Mouse (Mus musculus): ENCODE measurements around the gene Adcy4. TPM values are rescaled to one million over a fixed set of nuclear protein-coding genes. Genes with fewer than 3 reads are reported as not detected.

Adcy4 gene
- total and polyA plus RNA-seq, 3 experiments = 16.1 to 40.0 (median 20.3) TPM

- DNase-seq = peak in 1 of 2 experiments; percentile 61
Measured at GRCm38 (mm10) chr14:55724411-55724871, 59.5 kb downstream of the Adcy4 start.

GRCm38 (mm10) chr14:55723433-55723832 is 60.5 kb downstream of the Adcy4 start:
- H3K4me1 ChIP-seq (ENCODE audit: control insufficient read depth, insufficient read depth, low read length) = no peaks in the 10 kb centered on the region; the same call in 1 of the 2 replicates
- no peaks in the 10 kb centered on the region for H3K79me2 ChIP-seq (replicated peaks; ENCODE audit: control insufficient read depth, insufficient read depth, low read length)
- intact Hi-C loops (cut with DNase I) = loop anchor here (2.0 to 10.0 kb wide), 3 partner anchors 41 to 239 kb away; partner anchors contain the start of gene Tm9sf1
- no peak overlapping the region for H3K27ac ChIP-seq
- H3K27me3 ChIP-seq (ENCODE audit: control insufficient read depth, insufficient read depth, low read length) = no peaks in the 10 kb centered on the region
- no peaks in the 10 kb centered on the region for H3K36me3 ChIP-seq (ENCODE audit: control insufficient read depth, insufficient read depth, low read length)
- no peak for TF ChIP-seq EP300 (IDR thresholded peaks at IDR 0.05; ENCODE audit: insufficient read depth, low read depth, low read length)
- no peak for DNase-seq
- 90% methylated on average over 7 of the region's 7 CpGs for whole genome bisulfite sequencing
- no peak overlapping the region for H3K4me3 ChIP-seq
- no peak overlapping the region for H3K9ac ChIP-seq (ENCODE audit: low read depth, low read length)

More at GRCm38 (mm10) chr14:55724411-55724871, 59.5 kb downstream of the Adcy4 start:
- Histone ChIP-seq H3K27me3 (ENCODE audit: control insufficient read depth, insufficient read depth, low read length) (no peaks in the 10 kb centered on the region), H3K27ac (peak overlapping the region; percentile 29; the same call in 1 of the 2 replicates), H3K9ac (ENCODE audit: low read depth, low read length) (no peak overlapping the region), H3K36me3 (ENCODE audit: control insufficient read depth, insufficient read depth, low read length) (no peaks in the 10 kb centered on the region), H3K79me2 (replicated peaks; ENCODE audit: control insufficient read depth, insufficient read depth, low read length) (no peaks in the 10 kb centered on the region), H3K4me3 (no peak overlapping the region), H3K4me1 (ENCODE audit: control insufficient read depth, insufficient read depth, low read length) (no peaks in the 10 kb centered on the region; the same call in 1 of the 2 replicates)
- WGBS = 22% methylated on average over 8 of the region's 8 CpGs
- TF ChIP-seq POLR2A (IDR thresholded peaks at IDR 0.05; ENCODE audit: insufficient read depth, low read depth, low read length) = 0 out of 2 replicates have a peak, but pooled peaks have one; percentile 29
- TF ChIP-seq EP300 (IDR thresholded peaks at IDR 0.05; ENCODE audit: insufficient read depth, low read depth, low read length) = peak; percentile 39; the same call in 1 of the 2 replicates
- no peak for TF ChIP-seq CTCF (IDR thresholded peaks at IDR 0.05)
- intact Hi-C loops (cut with DNase I) = loop anchor here (5.0 to 10.0 kb wide), 2 partner anchors 82 to 240 kb away; partner anchors contain the start of gene Tm9sf1

GRCm38 (mm10) chr14:55722438-55722945 is 61.4 kb downstream of the Adcy4 start:
- Histone ChIP-seq H3K79me2 (replicated peaks; ENCODE audit: control insufficient read depth, insufficient read depth, low read length) (no peaks in the 10 kb centered on the region), H3K4me3 (peak overlapping the region; percentile 90; the same call in 1 of the 2 replicates), H3K9ac (ENCODE audit: low read depth, low read length) (no peak overlapping the region), H3K27ac (peak overlapping the region; percentile 84; the same call in 1 of the 2 replicates), H3K36me3 (ENCODE audit: control insufficient read depth, insufficient read depth, low read length) (no peaks in the 10 kb centered on the region), H3K4me1 (ENCODE audit: control insufficient read depth, insufficient read depth, low read length) (no peaks in the 10 kb centered on the region; the same call in 1 of the 2 replicates), H3K27me3 (ENCODE audit: control insufficient read depth, insufficient read depth, low read length) (no peaks in the 10 kb centered on the region)
- TF ChIP-seq EP300 (IDR thresholded peaks at IDR 0.05; ENCODE audit: insufficient read depth, low read depth, low read length) = no peak
- no peak for TF ChIP-seq CTCF (IDR thresholded peaks at IDR 0.05)
- TF ChIP-seq POLR2A (IDR thresholded peaks at IDR 0.05; ENCODE audit: insufficient read depth, low read depth, low read length) = no peak
- intact Hi-C loops (cut with DNase I) = loop anchor here (1.0 to 10.0 kb wide), 4 partner anchors 21 to 238 kb away; partner anchors contain the start of gene Tm9sf1
- DNase-seq = no peak
- 35% methylated on average over 8 of the region's 8 CpGs for WGBS

DNA sequence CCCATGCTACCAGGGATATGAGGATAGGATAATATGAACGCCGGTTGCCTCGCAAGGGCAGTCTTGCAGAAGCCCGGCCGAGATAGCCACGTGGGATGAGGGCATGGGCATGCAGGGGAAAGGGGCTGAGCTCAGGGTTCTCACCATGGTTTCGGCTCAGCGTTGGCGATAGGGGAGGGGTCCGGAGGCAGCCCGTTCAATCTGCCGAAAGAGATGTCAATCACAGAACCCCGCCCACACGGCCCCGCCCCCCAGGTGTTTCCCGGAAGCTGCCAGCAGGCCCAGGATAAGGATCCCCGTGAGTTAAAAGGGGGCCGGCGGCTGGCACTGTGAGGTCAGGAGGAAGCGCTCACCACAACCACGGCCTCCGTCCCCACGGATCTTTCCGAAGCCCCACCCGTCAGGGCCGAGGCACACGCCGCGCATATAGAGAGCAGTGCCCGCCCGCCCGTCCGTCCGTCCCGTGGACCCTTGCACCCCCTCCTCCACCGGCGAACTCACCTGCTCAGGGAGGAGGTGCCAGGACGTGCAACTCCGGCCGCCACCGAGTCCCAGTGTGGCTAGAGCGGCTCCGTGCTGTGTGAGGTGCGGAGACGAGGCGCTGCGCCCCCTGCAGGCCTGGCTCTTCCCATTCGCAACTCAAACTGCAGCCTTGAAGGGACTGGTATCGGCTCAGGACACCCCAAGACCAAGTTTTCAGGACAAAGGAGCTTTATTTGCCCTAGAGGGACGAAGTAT is 62.0 kb downstream of the Adcy4 start, which contains the start of gene Rabggta:
Rabggta (minus strand) TSS at position 564 of the 738 bp plus-strand sequence.
- no peaks in the 10 kb centered on the region for H3K36me3 ChIP-seq (ENCODE audit: control insufficient read depth, insufficient read depth, low read length)
- intact Hi-C loops (cut with DNase I) = loop anchor here (1.0 to 10.0 kb wide), 4 partner anchors 21 to 237 kb away; partner anchors contain the start of gene Tm9sf1
- TF ChIP-seq EP300 (IDR thresholded peaks at IDR 0.05; ENCODE audit: insufficient read depth, low read depth, low read length) = 0 out of 2 replicates have a peak, but pooled peaks have one; percentile 50
- peak; percentile 88 for TF ChIP-seq CTCF (IDR thresholded peaks at IDR 0.05)
- peak; percentile 61; the same call in 1 of the 2 replicates for TF ChIP-seq POLR2A (IDR thresholded peaks at IDR 0.05; ENCODE audit: insufficient read depth, low read depth, low read length)
- DNase-seq = peak; percentile 91 to 92
- H3K27me3 ChIP-seq (ENCODE audit: control insufficient read depth, insufficient read depth, low read length) = no peaks in the 10 kb centered on the region
- H3K27ac ChIP-seq = peak within 1 kb of the TSS; percentile 84
- under 1% methylated on average over 50 of the region's 50 CpGs for WGBS
- H3K9ac ChIP-seq (ENCODE audit: low read depth, low read length) = peak within 1 kb of the TSS; percentile 81
- H3K79me2 ChIP-seq (replicated peaks; ENCODE audit: control insufficient read depth, insufficient read depth, low read length) = no peaks in the 10 kb centered on the region
- no peaks in the 10 kb centered on the region; the same call in 1 of the 2 replicates for H3K4me1 ChIP-seq (ENCODE audit: control insufficient read depth, insufficient read depth, low read length)
- peak within 1 kb of the TSS; percentile 90 for H3K4me3 ChIP-seq

GRCm38 (mm10) chr14:55721076-55721475 is 62.8 kb downstream of the Adcy4 start:
- no peaks in the 10 kb centered on the region for H3K36me3 ChIP-seq (ENCODE audit: control insufficient read depth, insufficient read depth, low read length)
- H3K27me3 ChIP-seq (ENCODE audit: control insufficient read depth, insufficient read depth, low read length) = no peaks in the 10 kb centered on the region
- TF ChIP-seq POLR2A (IDR thresholded peaks at IDR 0.05; ENCODE audit: insufficient read depth, low read depth, low read length) (no peak), CTCF (IDR thresholded peaks at IDR 0.05) (no peak), EP300 (IDR thresholded peaks at IDR 0.05; ENCODE audit: insufficient read depth, low read depth, low read length) (no peak)
- H3K79me2 ChIP-seq (replicated peaks; ENCODE audit: control insufficient read depth, insufficient read depth, low read length) = no peaks in the 10 kb centered on the region
- intact Hi-C loops (cut with DNase I) = loop anchor here (5.0 to 10.0 kb wide), 2 partner anchors 79 to 236 kb away; partner anchors contain the start of gene Tm9sf1
- 89% methylated on average over 6 of the region's 6 CpGs for WGBS
- DNase-seq = no peak
- H3K27ac ChIP-seq = no peak overlapping the region
- H3K4me1 ChIP-seq (ENCODE audit: control insufficient read depth, insufficient read depth, low read length) = no peaks in the 10 kb centered on the region; the same call in 1 of the 2 replicates
- H3K4me3 ChIP-seq = no peak overlapping the region; the same call in 1 of the 2 replicates
- H3K9ac ChIP-seq (ENCODE audit: low read depth, low read length) = no peak overlapping the region
